Mouse (Mus musculus): Measurements from ENCODE around the gene Nfatc2. TPM values are rescaled to one million over a fixed set of nuclear protein-coding genes. Genes with fewer than 3 reads are reported as not detected.

Gene Nfatc2
- polyA plus RNA-seq, 1 experiment from 2014 or later = 2.0 TPM

- H3K9ac ChIP-seq (replicated peaks; ENCODE audit: low read depth, low read length) = no peak overlapping the region
- 61% methylated on average over 7 of the region's 7 CpGs for WGBS
- no peak overlapping the region for H3K4me2 ChIP-seq (ENCODE audit: low read length)
These were observed 123.0 kb downstream of the Nfatc2 start for GRCm38 (mm10) chr2:168478431-168478830.

GRCm38 (mm10) chr2:168473496-168473895, 128.0 kb downstream of the Nfatc2 start:
- H3K9me3 ChIP-seq (ENCODE audit: control insufficient read depth, low read length) = no peaks in the 10 kb centered on the region
- H3K36me3 ChIP-seq (ENCODE audit: control insufficient read depth, insufficient read depth) = no peaks in the 10 kb centered on the region
- H3K4me2 ChIP-seq (ENCODE audit: low read length) = no peak overlapping the region
- H3K27ac ChIP-seq (ENCODE audit: low read length) = no peak overlapping the region
- H3K27me3 ChIP-seq (replicated peaks; ENCODE audit: control insufficient read depth, insufficient read depth, low read length) = no peaks in the 10 kb centered on the region
- 65% methylated on average over 9 of the region's 9 CpGs for WGBS
- ATAC-seq = no peak
- H3K9ac ChIP-seq (replicated peaks; ENCODE audit: low read depth, low read length) = no peak overlapping the region
- no peak overlapping the region for H3K4me3 ChIP-seq (replicated peaks; ENCODE audit: low read length)
- H3K4me1 ChIP-seq (replicated peaks; ENCODE audit: control insufficient read depth, insufficient read depth, low read length) = peaks cover 3% of the 10 kb centered on the region

More at GRCm38 (mm10) chr2:168478431-168478830, 123.0 kb downstream of the Nfatc2 start:
- no peak overlapping the region for H3K4me3 ChIP-seq (replicated peaks; ENCODE audit: low read length)
- H3K9me3 ChIP-seq (ENCODE audit: control insufficient read depth, low read length) = no peaks in the 10 kb centered on the region
- H3K27me3 ChIP-seq (replicated peaks; ENCODE audit: control insufficient read depth, insufficient read depth, low read length) = no peaks in the 10 kb centered on the region
- no peak overlapping the region for H3K27ac ChIP-seq (ENCODE audit: low read length)
- no peaks in the 10 kb centered on the region for H3K36me3 ChIP-seq (ENCODE audit: control insufficient read depth, insufficient read depth)
- ATAC-seq = no peak
- peaks cover 11% of the 10 kb centered on the region for H3K4me1 ChIP-seq (replicated peaks; ENCODE audit: control insufficient read depth, insufficient read depth, low read length)

- Histone ChIP-seq H3K9me3 (ENCODE audit: control insufficient read depth, low read length) (no peaks in the 10 kb centered on the region), H3K27me3 (replicated peaks; ENCODE audit: control insufficient read depth, insufficient read depth, low read length) (no peaks in the 10 kb centered on the region), H3K27ac (ENCODE audit: low read length) (no peak overlapping the region), H3K36me3 (ENCODE audit: control insufficient read depth, insufficient read depth) (no peaks in the 10 kb centered on the region), H3K4me2 (ENCODE audit: low read length) (peak overlapping the region; percentile 50), H3K9ac (replicated peaks; ENCODE audit: low read depth, low read length) (peak overlapping the region; percentile 48; the same call in 1 of the 2 replicates), H3K4me1 (replicated peaks; ENCODE audit: control insufficient read depth, insufficient read depth, low read length) (peaks cover 3% of the 10 kb centered on the region), H3K4me3 (replicated peaks; ENCODE audit: low read length) (peak overlapping the region; percentile 26)
- ATAC-seq = no peak
- whole genome bisulfite sequencing = 3% methylated on average over 16 of the region's 16 CpGs
These were observed 128.6 kb downstream of the Nfatc2 start for GRCm38 (mm10) chr2:168472899-168473298.

GRCm38 (mm10) chr2:168469032-168469431, 132.4 kb downstream of the Nfatc2 start:
- no peak overlapping the region for H3K4me2 ChIP-seq (ENCODE audit: low read length)
- H3K4me3 ChIP-seq (replicated peaks; ENCODE audit: low read length) = no peak overlapping the region
- H3K27ac ChIP-seq (ENCODE audit: low read length) = no peak overlapping the region
- ATAC-seq = peak; percentile 65; the same call in 1 of the 2 replicates
- peaks cover 6% of the 10 kb centered on the region for H3K4me1 ChIP-seq (replicated peaks; ENCODE audit: control insufficient read depth, insufficient read depth, low read length)
- 10% methylated on average over 4 of the region's 4 CpGs for WGBS
- no peaks in the 10 kb centered on the region for H3K9me3 ChIP-seq (ENCODE audit: control insufficient read depth, low read length)
- no peaks in the 10 kb centered on the region for H3K36me3 ChIP-seq (ENCODE audit: control insufficient read depth, insufficient read depth)
- no peak overlapping the region for H3K9ac ChIP-seq (replicated peaks; ENCODE audit: low read depth, low read length)
- H3K27me3 ChIP-seq (replicated peaks; ENCODE audit: control insufficient read depth, insufficient read depth, low read length) = no peaks in the 10 kb centered on the region

GRCm38 (mm10) chr2:168467166-168467565, 134.3 kb downstream of the Nfatc2 start:
- WGBS = 76% methylated on average over 5 of the region's 5 CpGs
- no peak for ATAC-seq
- Histone ChIP-seq H3K9ac (replicated peaks; ENCODE audit: low read depth, low read length) (no peak overlapping the region), H3K36me3 (ENCODE audit: control insufficient read depth, insufficient read depth) (no peaks in the 10 kb centered on the region), H3K27ac (ENCODE audit: low read length) (no peak overlapping the region), H3K4me1 (replicated peaks; ENCODE audit: control insufficient read depth, insufficient read depth, low read length) (peaks cover 2% of the 10 kb centered on the region; the same call in 1 of the 2 replicates), H3K4me2 (ENCODE audit: low read length) (no peak overlapping the region), H3K4me3 (replicated peaks; ENCODE audit: low read length) (no peak overlapping the region), H3K9me3 (ENCODE audit: control insufficient read depth, low read length) (no peaks in the 10 kb centered on the region), H3K27me3 (replicated peaks; ENCODE audit: control insufficient read depth, insufficient read depth, low read length) (no peaks in the 10 kb centered on the region)

GRCm38 (mm10) chr2:168466066-168466465, 135.4 kb downstream of the Nfatc2 start:
- WGBS = 44% methylated on average over 9 of the region's 9 CpGs
- H3K4me3 ChIP-seq (replicated peaks; ENCODE audit: low read length) = no peak overlapping the region
- no peaks in the 10 kb centered on the region for H3K36me3 ChIP-seq (ENCODE audit: control insufficient read depth, insufficient read depth)
- no peaks in the 10 kb centered on the region for H3K27me3 ChIP-seq (replicated peaks; ENCODE audit: control insufficient read depth, insufficient read depth, low read length)
- ATAC-seq = no peak
- H3K9me3 ChIP-seq (ENCODE audit: control insufficient read depth, low read length) = no peaks in the 10 kb centered on the region
- no peak overlapping the region for H3K4me2 ChIP-seq (ENCODE audit: low read length)
- peaks cover 2% of the 10 kb centered on the region; the same call in 1 of the 2 replicates for H3K4me1 ChIP-seq (replicated peaks; ENCODE audit: control insufficient read depth, insufficient read depth, low read length)
- H3K9ac ChIP-seq (replicated peaks; ENCODE audit: low read depth, low read length) = no peak overlapping the region
- H3K27ac ChIP-seq (ENCODE audit: low read length) = no peak overlapping the region

- 68% methylated on average over 5 of the region's 5 CpGs for WGBS
- Histone ChIP-seq H3K4me2 (ENCODE audit: low read length) (no peak overlapping the region), H3K27ac (ENCODE audit: low read length) (no peak overlapping the region), H3K4me3 (replicated peaks; ENCODE audit: low read length) (no peak overlapping the region), H3K9me3 (ENCODE audit: control insufficient read depth, low read length) (no peaks in the 10 kb centered on the region), H3K4me1 (replicated peaks; ENCODE audit: control insufficient read depth, insufficient read depth, low read length) (peaks cover 2% of the 10 kb centered on the region; the same call in 1 of the 2 replicates), H3K36me3 (ENCODE audit: control insufficient read depth, insufficient read depth) (no peaks in the 10 kb centered on the region), H3K9ac (replicated peaks; ENCODE audit: low read depth, low read length) (no peak overlapping the region), H3K27me3 (replicated peaks; ENCODE audit: control insufficient read depth, insufficient read depth, low read length) (no peaks in the 10 kb centered on the region)
- no peak for ATAC-seq
These were observed 135.8 kb downstream of the Nfatc2 start for GRCm38 (mm10) chr2:168465646-168466045.

- no peaks in the 10 kb centered on the region for H3K4me1 ChIP-seq (replicated peaks; ENCODE audit: control insufficient read depth, insufficient read depth, low read length)
- no peak for ATAC-seq
- H3K27me3 ChIP-seq (replicated peaks; ENCODE audit: control insufficient read depth, insufficient read depth, low read length) = no peaks in the 10 kb centered on the region
- no peaks in the 10 kb centered on the region for H3K9me3 ChIP-seq (ENCODE audit: control insufficient read depth, low read length)
- no peak overlapping the region for H3K4me3 ChIP-seq (replicated peaks; ENCODE audit: low read length)
- no peak overlapping the region for H3K9ac ChIP-seq (replicated peaks; ENCODE audit: low read depth, low read length)
- H3K4me2 ChIP-seq (ENCODE audit: low read length) = no peak overlapping the region
- no peak overlapping the region for H3K27ac ChIP-seq (ENCODE audit: low read length)
- H3K36me3 ChIP-seq (ENCODE audit: control insufficient read depth, insufficient read depth) = no peaks in the 10 kb centered on the region
- WGBS = 75% methylated on average over 9 of the region's 9 CpGs
These were observed 139.6 kb downstream of the Nfatc2 start for GRCm38 (mm10) chr2:168461865-168462264.

GRCm38 (mm10) chr2:168459627-168460026, 141.8 kb downstream of the Nfatc2 start:
- ATAC-seq = no peak
- no peaks in the 10 kb centered on the region for H3K27me3 ChIP-seq (replicated peaks; ENCODE audit: control insufficient read depth, insufficient read depth, low read length)
- no peak overlapping the region for H3K9ac ChIP-seq (replicated peaks; ENCODE audit: low read depth, low read length)
- no peaks in the 10 kb centered on the region for H3K9me3 ChIP-seq (ENCODE audit: control insufficient read depth, low read length)
- H3K4me3 ChIP-seq (replicated peaks; ENCODE audit: low read length) = no peak overlapping the region
- no peak overlapping the region for H3K27ac ChIP-seq (ENCODE audit: low read length)
- no peaks in the 10 kb centered on the region for H3K4me1 ChIP-seq (replicated peaks; ENCODE audit: control insufficient read depth, insufficient read depth, low read length)
- H3K36me3 ChIP-seq (ENCODE audit: control insufficient read depth, insufficient read depth) = no peaks in the 10 kb centered on the region
- H3K4me2 ChIP-seq (ENCODE audit: low read length) = no peak overlapping the region
- 69% methylated on average over 5 of the region's 5 CpGs for WGBS

- Histone ChIP-seq H3K4me1 (replicated peaks; ENCODE audit: control insufficient read depth, insufficient read depth, low read length) (no peaks in the 10 kb centered on the region), H3K27me3 (replicated peaks; ENCODE audit: control insufficient read depth, insufficient read depth, low read length) (no peaks in the 10 kb centered on the region), H3K9ac (replicated peaks; ENCODE audit: low read depth, low read length) (no peak overlapping the region), H3K4me2 (ENCODE audit: low read length) (no peak overlapping the region), H3K36me3 (ENCODE audit: control insufficient read depth, insufficient read depth) (no peaks in the 10 kb centered on the region), H3K27ac (ENCODE audit: low read length) (no peak overlapping the region), H3K9me3 (ENCODE audit: control insufficient read depth, low read length) (no peaks in the 10 kb centered on the region), H3K4me3 (replicated peaks; ENCODE audit: low read length) (no peak overlapping the region)
- no peak for ATAC-seq
- 86% methylated on average over 9 of the region's 9 CpGs for WGBS
These were observed 142.9 kb downstream of the Nfatc2 start for GRCm38 (mm10) chr2:168458583-168458982.

Data from forebrain, embryonic 16.5 days (tissue).